Mouse (Mus musculus) limb, embryonic 15.5 days (tissue): ENCODE measurements around the gene Rbms3. TPM values are rescaled to one million over a fixed set of nuclear protein-coding genes. Genes with fewer than 3 reads are reported as not detected.
A peak's percentile ranks its signal among the peaks of the same experiment; 100 is the strongest.

Source experiments
- ATAC-seq: fragments of 200-750 bp; cut with Nextera tagmentation; 2 replicates; pipeline ENCODE4 v1.8.0; 2017; ENCODE audit warnings: low read depth, moderate TSS enrichment; ENCODE audit not compliant: insufficient number of reproducible peaks, low FRiP score, low TSS enrichment
- H3K27ac ChIP-seq: fragments of 300-500 bp; sonication (generic); 2 replicates; pipeline ENCODE4 v1.5.1; 2015; ENCODE audit warnings: moderate library complexity, mild to moderate bottlenecking, inconsistent platforms
- H3K27me3 ChIP-seq: fragments of 300-500 bp; sonication (generic); 2 replicates; pipeline ENCODE4 v1.6.1; 2015; ENCODE audit warnings: inconsistent platforms
- H3K36me3 ChIP-seq: fragments of 300-500 bp; sonication (generic); 2 replicates; pipeline ENCODE4 v1.6.1; 2015; ENCODE audit warnings: inconsistent platforms
- H3K4me1 ChIP-seq: fragments of 300-500 bp; sonication (generic); 2 replicates; pipeline ENCODE4 v1.6.1; 2015; ENCODE audit warnings: inconsistent platforms
- H3K4me2 ChIP-seq: fragments of 300-500 bp; sonication (generic); 2 replicates; pipeline ENCODE4 v1.6.1; 2015; ENCODE audit warnings: mild to moderate bottlenecking, inconsistent platforms
- H3K4me3 ChIP-seq: fragments of 300-500 bp; sonication (generic); 2 replicates; pipeline ENCODE4 v1.5.1; 2015; ENCODE audit warnings: mild to moderate bottlenecking, inconsistent platforms
- H3K9ac ChIP-seq: fragments of 300-500 bp; sonication (generic); 2 replicates; pipeline ENCODE4 v1.6.1; 2015; ENCODE audit warnings: inconsistent platforms
- H3K9me3 ChIP-seq: fragments of 300-500 bp; sonication (generic); 2 replicates; pipeline ENCODE4 v1.6.1; 2016; ENCODE audit warnings: inconsistent platforms
- WGBS: fragments of 180-500 bp; shearing (Covaris S2); methylation state at CpG from one replicate; pipeline ENCODE4 v1.1.7; 2015; 5-methylcytosine and 5-hydroxymethylcytosine counted together
- polyA plus RNA-seq: library from polyadenylated mRNA; unstranded; fragments of >200 nt; fragmentation: Nextera tagmentation; extraction: Ambion mirVana; gene quantifications from 2 replicates; pipeline ENCODE4 v1.2.1, GENCODE M21; 2015

The Rbms3 gene
- polyA plus RNA-seq, 1 experiment from 2014 or later, result 99.4 TPM

DNA sequence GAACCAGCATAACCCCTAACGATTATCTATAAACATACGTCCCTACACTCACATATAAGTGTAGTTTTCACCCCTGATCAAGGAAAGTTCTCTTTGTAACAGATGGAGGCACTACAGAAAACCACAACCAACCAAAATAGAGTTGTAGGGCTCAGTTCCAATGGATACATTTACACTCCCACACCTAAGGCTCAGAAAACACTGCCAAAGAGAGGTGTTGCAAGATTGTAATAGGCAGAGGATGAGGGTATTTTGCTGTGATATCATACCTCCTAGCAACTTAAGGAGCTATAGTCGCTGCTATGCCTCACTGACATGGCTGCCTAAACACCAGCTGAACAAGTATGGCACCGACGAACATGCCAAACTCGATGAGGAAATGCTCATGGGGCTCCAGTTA lies 44.4 kb downstream of the Rbms3 start:
- no peaks in the 10 kb centered on the region for H3K27me3 ChIP-seq
- no peak overlapping the region for H3K27ac ChIP-seq
- H3K4me1 ChIP-seq, result no peaks in the 10 kb centered on the region
- no peak for ATAC-seq
- H3K36me3 ChIP-seq, result no peaks in the 10 kb centered on the region
- H3K4me2 ChIP-seq, result no peak overlapping the region
- no peak overlapping the region for H3K9ac ChIP-seq
- H3K4me3 ChIP-seq, result no peak overlapping the region
- no peaks in the 10 kb centered on the region for H3K9me3 ChIP-seq
- 85% methylated on average over 6 of the region's 6 CpGs for WGBS

DNA sequence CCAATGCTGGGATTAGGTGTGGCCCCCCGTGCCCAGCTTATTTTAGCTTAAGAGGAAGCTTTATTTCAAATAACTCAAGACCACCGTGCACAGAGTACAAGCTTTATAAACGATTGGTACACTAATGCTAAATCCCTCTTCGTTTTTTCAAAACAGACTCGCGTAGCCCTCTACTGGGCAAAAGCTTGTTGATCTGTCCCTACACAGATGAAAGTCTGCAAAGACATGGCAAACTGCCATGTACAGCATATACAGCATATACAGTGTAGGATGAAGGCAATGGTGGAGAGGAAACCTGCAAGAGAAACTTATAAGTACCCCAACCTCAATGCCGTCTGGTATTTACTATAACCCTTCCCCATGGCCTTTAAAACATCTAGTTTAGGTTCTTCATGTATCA lies 46.1 kb downstream of the Rbms3 start:
- H3K27me3 ChIP-seq, result no peaks in the 10 kb centered on the region
- 48% methylated on average over 7 of the region's 7 CpGs for WGBS
- no peak overlapping the region for H3K9ac ChIP-seq
- no peak for ATAC-seq
- H3K4me2 ChIP-seq, result no peak overlapping the region
- H3K27ac ChIP-seq, result no peak overlapping the region
- no peak overlapping the region for H3K4me3 ChIP-seq
- no peaks in the 10 kb centered on the region for H3K4me1 ChIP-seq
- no peaks in the 10 kb centered on the region for H3K9me3 ChIP-seq
- no peaks in the 10 kb centered on the region for H3K36me3 ChIP-seq

- 86% methylated on average over 6 of the region's 6 CpGs for WGBS
- H3K27ac ChIP-seq, result no peak overlapping the region
- H3K27me3 ChIP-seq, result no peaks in the 10 kb centered on the region
- H3K4me3 ChIP-seq, result no peak overlapping the region
- no peak overlapping the region for H3K4me2 ChIP-seq
- no peaks in the 10 kb centered on the region for H3K9me3 ChIP-seq
- H3K36me3 ChIP-seq, result no peaks in the 10 kb centered on the region
- ATAC-seq, result no peak
- H3K4me1 ChIP-seq, result no peaks in the 10 kb centered on the region
- H3K9ac ChIP-seq, result no peak overlapping the region
Observed at GRCm38 (mm10) chr9:117582591-117582990, 47.1 kb downstream of the Rbms3 start.

GRCm38 (mm10) chr9:117571186-117571855 lies 58.4 kb downstream of the Rbms3 start:
- WGBS, result 58% methylated on average over 5 of the region's 5 CpGs
- H3K4me3 ChIP-seq, result no peak overlapping the region
- H3K9ac ChIP-seq, result no peak overlapping the region
- no peak overlapping the region for H3K27ac ChIP-seq
- H3K27me3 ChIP-seq, result no peaks in the 10 kb centered on the region
- H3K36me3 ChIP-seq, result no peaks in the 10 kb centered on the region
- H3K4me2 ChIP-seq, result no peak overlapping the region
- no peaks in the 10 kb centered on the region for H3K9me3 ChIP-seq
- no peak for ATAC-seq
- peaks cover 9% of the 10 kb centered on the region; the same call in 1 of the 2 replicates for H3K4me1 ChIP-seq

GRCm38 (mm10) chr9:117570240-117570821 lies 59.4 kb downstream of the Rbms3 start:
- 60% methylated on average over 7 of the region's 7 CpGs for whole genome bisulfite sequencing
- Histone ChIP-seq H3K4me3 (no peak overlapping the region), H3K4me1 (peaks cover 15% of the 10 kb centered on the region; the same call in 1 of the 2 replicates), H3K9ac (no peak overlapping the region), H3K4me2 (no peak overlapping the region), H3K9me3 (no peaks in the 10 kb centered on the region), H3K27me3 (no peaks in the 10 kb centered on the region), H3K27ac (no peak overlapping the region), H3K36me3 (no peaks in the 10 kb centered on the region)
- 0 out of 2 replicates have a peak, but pooled peaks have one; percentile 55 for ATAC-seq

DNA sequence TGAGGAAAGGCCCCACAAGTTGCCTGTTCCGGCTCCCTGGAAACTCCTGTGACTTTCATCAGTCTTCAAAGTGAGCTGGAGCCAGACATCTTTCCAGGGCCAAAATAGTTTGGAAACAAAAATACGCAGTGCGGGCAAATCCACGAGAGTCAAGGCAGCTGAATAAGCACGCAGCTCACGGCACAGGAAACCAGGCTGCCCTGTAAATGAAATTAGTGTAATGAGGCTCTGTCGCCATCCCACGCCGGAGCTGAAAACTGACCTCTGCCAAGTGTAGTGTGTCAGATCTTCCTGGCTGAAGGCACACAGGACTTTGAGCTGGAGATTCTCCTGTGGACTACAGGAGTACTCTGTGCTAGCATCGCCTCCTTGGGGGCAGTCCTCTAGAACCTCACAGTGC lies 63.4 kb downstream of the Rbms3 start:
- Histone ChIP-seq H3K4me2 (no peak overlapping the region), H3K27me3 (no peaks in the 10 kb centered on the region), H3K27ac (peak overlapping the region; percentile 51; the same call in 1 of the 2 replicates), H3K9me3 (no peaks in the 10 kb centered on the region), H3K4me3 (no peak overlapping the region), H3K9ac (no peak overlapping the region), H3K36me3 (no peaks in the 10 kb centered on the region), H3K4me1 (peaks cover 19% of the 10 kb centered on the region; the same call in 1 of the 2 replicates)
- peak; percentile 71; the same call in 1 of the 2 replicates for ATAC-seq
- WGBS, result 32% methylated on average over 10 of the region's 10 CpGs

- Histone ChIP-seq H3K9ac (no peak overlapping the region), H3K27me3 (no peaks in the 10 kb centered on the region), H3K4me1 (peaks cover 10% of the 10 kb centered on the region; the same call in 1 of the 2 replicates), H3K4me2 (no peak overlapping the region), H3K9me3 (no peaks in the 10 kb centered on the region), H3K36me3 (no peaks in the 10 kb centered on the region), H3K27ac (no peak overlapping the region), H3K4me3 (no peak overlapping the region)
- ATAC-seq, result no peak
- 84% methylated on average over 5 of the region's 5 CpGs for WGBS
Observed at GRCm38 (mm10) chr9:117558562-117558961, 71.2 kb downstream of the Rbms3 start.

GRCm38 (mm10) chr9:117554356-117554755 lies 75.4 kb downstream of the Rbms3 start:
- Histone ChIP-seq H3K9ac (no peak overlapping the region), H3K27me3 (no peaks in the 10 kb centered on the region), H3K4me3 (no peak overlapping the region), H3K4me2 (no peak overlapping the region), H3K36me3 (no peaks in the 10 kb centered on the region), H3K9me3 (no peaks in the 10 kb centered on the region), H3K27ac (peak overlapping the region; percentile 8), H3K4me1 (peaks cover 10% of the 10 kb centered on the region; the same call in 1 of the 2 replicates)
- ATAC-seq, result peak; percentile 48; the same call in 1 of the 2 replicates

GRCm38 (mm10) chr9:117529281-117529680 lies 100.4 kb downstream of the Rbms3 start:
- H3K9ac ChIP-seq, result no peak overlapping the region
- no peak overlapping the region for H3K4me2 ChIP-seq
- no peaks in the 10 kb centered on the region for H3K36me3 ChIP-seq
- H3K9me3 ChIP-seq, result no peaks in the 10 kb centered on the region
- no peak overlapping the region for H3K27ac ChIP-seq
- no peaks in the 10 kb centered on the region for H3K4me1 ChIP-seq
- 74% methylated on average over 2 of the region's 2 CpGs for WGBS
- no peak overlapping the region for H3K4me3 ChIP-seq
- ATAC-seq, result no peak
- no peaks in the 10 kb centered on the region for H3K27me3 ChIP-seq

- H3K4me3 ChIP-seq, result no peak overlapping the region
- no peaks in the 10 kb centered on the region for H3K4me1 ChIP-seq
- no peaks in the 10 kb centered on the region for H3K9me3 ChIP-seq
- H3K36me3 ChIP-seq, result no peaks in the 10 kb centered on the region
- ATAC-seq, result no peak
- H3K27ac ChIP-seq, result no peak overlapping the region
- no peaks in the 10 kb centered on the region for H3K27me3 ChIP-seq
- no peak overlapping the region for H3K9ac ChIP-seq
- H3K4me2 ChIP-seq, result no peak overlapping the region
- WGBS, result 58% methylated on average over 11 of the region's 11 CpGs
Observed at GRCm38 (mm10) chr9:117508941-117509340, 120.8 kb downstream of the Rbms3 start.

- H3K4me1 ChIP-seq, result 0 out of 2 replicates have a peak, but pooled peaks cover 3% of the 10 kb centered on the region
- H3K4me3 ChIP-seq, result no peak overlapping the region
- H3K9ac ChIP-seq, result no peak overlapping the region
- H3K36me3 ChIP-seq, result no peaks in the 10 kb centered on the region
- ATAC-seq, result no peak
- no peaks in the 10 kb centered on the region for H3K9me3 ChIP-seq
- 80% methylated on average over 2 of the region's 2 CpGs for WGBS
- H3K27ac ChIP-seq, result no peak overlapping the region
- H3K4me2 ChIP-seq, result no peak overlapping the region
- no peaks in the 10 kb centered on the region for H3K27me3 ChIP-seq
Observed at GRCm38 (mm10) chr9:117491866-117492265, 137.8 kb downstream of the Rbms3 start.

DNA sequence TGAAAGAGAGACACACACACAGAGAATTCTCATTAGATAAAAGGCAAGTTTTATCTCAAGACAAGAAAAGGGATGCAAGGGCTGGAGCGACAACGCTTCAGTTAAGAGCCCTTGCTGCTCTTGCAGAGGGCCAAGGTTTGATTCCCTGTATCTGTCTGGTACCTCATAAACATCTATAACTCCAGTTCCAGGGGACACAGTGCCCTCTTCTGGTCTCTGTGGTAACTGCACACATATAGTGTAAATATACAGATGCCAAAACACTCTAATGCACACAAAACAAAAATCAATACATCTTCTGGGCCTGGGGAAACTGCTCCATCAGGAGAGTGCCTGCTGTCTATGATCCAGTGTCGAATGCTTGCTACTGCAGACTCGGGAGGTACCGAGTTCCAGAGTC lies 145.3 kb downstream of the Rbms3 start:
- Histone ChIP-seq H3K36me3 (no peaks in the 10 kb centered on the region), H3K27me3 (no peaks in the 10 kb centered on the region), H3K9ac (no peak overlapping the region), H3K27ac (no peak overlapping the region), H3K4me3 (no peak overlapping the region), H3K4me1 (no peaks in the 10 kb centered on the region), H3K4me2 (no peak overlapping the region), H3K9me3 (no peaks in the 10 kb centered on the region)
- 92% methylated on average over 5 of the region's 5 CpGs for WGBS
- ATAC-seq, result no peak
